Mouse (Mus musculus) ovary, postnatal 14 days (tissue): Measurements from ENCODE around the gene Tap2.

Experiments used
- DNase-seq: peaks from one replicate; pipeline ENCODE4 v3.0.0; 2022; ENCODE audit warnings: low spot score

Tap2 gene

DNA sequence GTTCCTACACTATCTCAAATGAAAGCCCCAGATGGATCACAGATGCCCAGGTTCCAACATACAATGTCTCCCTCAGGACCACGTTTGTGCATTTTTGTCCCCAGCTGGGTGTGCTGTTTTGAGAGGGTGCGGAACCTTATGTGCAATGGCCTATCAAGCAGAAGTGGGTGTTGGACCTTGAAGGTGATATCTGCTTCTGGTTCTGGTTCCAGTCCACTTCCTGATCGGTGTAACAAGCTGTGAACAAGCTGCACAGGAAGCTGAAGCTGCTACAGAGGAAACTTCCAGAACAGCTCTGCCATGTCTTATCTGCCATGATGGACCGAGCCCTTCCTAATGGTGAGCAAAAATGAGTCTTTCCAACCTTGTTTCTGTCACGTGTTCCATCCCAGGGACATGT, 53.2 kb downstream of the Tap2 start:
- no peak for DNase-seq

GRCm38 (mm10) chr17:34257594-34258375, 54.5 kb downstream of the Tap2 start, which contains the start of gene H2-Ab1:
Gene H2-Ab1 (plus strand): TSS chr17:34257689.
- peak; percentile 79 for DNase-seq

- no peak for DNase-seq
Measured at GRCm38 (mm10) chr17:34260551-34260950, 57.2 kb downstream of the Tap2 start.

DNA sequence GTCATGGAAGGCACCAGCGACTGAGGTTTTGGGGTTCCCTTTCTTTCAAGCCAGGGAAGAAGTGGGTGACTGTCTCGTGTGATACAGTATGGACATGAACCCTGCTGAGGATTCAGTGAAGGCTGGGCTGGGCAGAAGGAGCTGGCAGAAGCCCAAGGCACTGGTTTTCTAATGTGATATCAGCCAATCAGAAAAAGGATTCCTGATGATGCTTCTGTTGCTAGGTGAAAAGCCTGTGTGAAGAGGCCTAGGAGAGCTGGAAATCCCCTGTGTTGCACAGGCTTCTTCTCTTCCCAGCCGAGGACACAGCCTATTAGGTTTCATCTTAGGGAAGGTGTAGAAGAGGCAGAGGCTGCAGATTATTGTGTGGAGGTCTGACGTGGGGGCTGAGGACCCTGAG, 58.2 kb downstream of the Tap2 start:
- DNase-seq = peak; percentile 77

- peak; percentile 67 for DNase-seq
Measured at GRCm38 (mm10) chr17:34263068-34263467, 59.7 kb downstream of the Tap2 start.

DNA sequence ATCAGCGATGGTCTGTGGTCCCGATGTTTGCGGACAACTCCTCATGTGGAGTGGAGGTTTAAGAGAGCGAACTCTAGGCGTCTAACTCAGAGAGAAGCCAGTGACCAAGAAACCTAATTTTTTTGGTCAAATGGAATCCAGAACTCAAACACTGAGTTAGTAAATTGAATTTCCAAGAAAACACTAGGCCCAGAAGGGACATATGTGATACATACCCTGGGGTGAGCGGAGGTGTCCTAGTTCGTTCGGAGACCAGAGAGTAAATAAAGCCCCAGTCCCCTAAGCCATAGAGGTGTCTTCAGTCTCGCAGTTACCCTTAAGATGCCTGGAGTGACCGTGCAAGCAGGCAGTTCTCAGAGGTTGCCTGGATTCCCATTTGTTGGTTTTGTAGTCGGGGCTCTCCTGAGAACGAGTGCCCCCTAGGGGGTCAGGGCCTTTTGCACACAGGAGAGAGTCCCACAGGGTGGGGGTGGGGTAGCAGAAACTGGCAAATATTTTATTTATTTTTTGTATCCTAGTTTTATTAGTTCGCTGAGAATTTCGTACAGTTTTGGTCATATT, 60.6 kb downstream of the Tap2 start:
- no peak for DNase-seq

DNA sequence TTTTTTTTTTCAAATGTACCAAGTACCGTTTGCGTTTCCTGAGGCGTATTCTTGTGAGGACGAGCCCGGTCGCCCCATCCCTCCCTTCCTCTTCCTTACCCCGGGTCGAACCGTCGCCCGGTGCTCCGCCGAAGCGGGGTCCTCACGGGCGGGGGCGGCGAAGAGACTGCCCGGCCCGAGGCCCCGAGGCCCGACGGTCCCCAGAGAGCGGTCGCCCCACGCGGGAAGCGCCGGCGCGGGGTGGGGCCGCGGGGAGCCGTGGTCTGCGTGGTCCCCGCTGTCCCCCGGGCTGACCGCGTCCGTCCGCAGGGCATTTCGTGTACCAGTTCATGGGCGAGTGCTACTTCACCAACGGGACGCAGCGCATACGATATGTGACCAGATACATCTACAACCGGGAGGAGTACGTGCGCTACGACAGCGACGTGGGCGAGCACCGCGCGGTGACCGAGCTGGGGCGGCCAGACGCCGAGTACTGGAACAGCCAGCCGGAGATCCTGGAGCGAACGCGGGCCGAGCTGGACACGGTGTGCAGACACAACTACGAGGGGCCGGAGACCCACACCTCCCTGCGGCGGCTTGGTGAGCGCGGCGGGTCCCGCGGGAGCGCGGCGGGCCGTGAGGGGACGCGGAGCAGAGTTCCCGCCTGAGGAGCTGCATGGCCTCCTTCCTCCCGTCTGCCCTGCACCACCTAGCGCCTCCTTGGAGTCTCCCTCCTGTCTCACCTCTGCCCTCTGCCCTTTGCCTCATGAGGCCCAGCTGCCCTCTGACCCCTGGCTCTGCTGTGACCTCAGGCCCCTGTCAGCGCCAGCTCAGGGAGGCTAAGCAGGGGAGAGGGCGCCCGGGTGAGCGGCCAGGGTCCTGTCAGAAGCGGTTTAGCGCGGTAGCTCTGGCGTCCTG, 61.4 kb downstream of the Tap2 start:
- no peak for DNase-seq
